In the genomic region with DNA sequence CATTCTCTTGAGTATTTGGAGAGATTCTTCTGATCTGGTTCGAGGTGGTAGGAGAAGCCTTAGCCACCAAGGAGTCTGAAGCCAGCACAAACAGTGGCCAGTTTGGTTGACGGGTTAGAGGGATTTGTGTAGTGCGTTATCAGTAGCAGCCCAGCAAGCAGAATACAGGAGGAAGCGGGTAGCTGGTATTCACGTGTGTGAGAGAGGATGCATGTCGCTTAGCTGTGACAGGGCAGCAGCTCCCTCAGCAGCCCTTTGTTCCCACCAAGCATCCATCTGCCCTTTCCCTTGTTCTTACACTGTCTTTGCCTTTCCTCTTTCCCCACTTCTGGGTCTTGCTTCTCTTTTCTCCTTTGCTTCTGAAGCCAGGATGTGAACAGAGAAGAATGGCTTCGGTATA, we compare ENCODE assay signal across 37 mouse cellular contexts. TPM values are rescaled to one million over a fixed set of nuclear protein-coding genes. Genes with fewer than 3 reads are reported as not detected.
"Had no signal": no experiment of that assay in that cellular context is flagged by ENCODE, and none has a peak within 500 bp of the region (broad histone marks: within the 10 kb centered on the region; RNA-seq: fewer than 3 reads in every experiment).

No protein-coding gene starts in this region.

- H3K9me3 ChIP-seq: heart, embryonic 13.5 days; heart, embryonic 15.5 days; hindbrain, embryonic 10.5 days; hindbrain, embryonic 13.5 days; hindbrain, embryonic 15.5 days; intestine, embryonic 15.5 days; kidney, embryonic 15.5 days; limb, embryonic 13.5 days; limb, embryonic 15.5 days; liver, embryonic 12.5 days had no signal

- H3K27me3 ChIP-seq: heart, embryonic 13.5 days; heart, embryonic 15.5 days; hindbrain, embryonic 13.5 days; hindbrain, embryonic 15.5 days; intestine, embryonic 15.5 days; kidney, embryonic 15.5 days; limb, embryonic 13.5 days; limb, embryonic 15.5 days; liver, embryonic 12.5 days had no signal

- ATAC-seq: inflammation-experienced regulatory T-cells, adult 6 months; intestine, embryonic 15.5 days; intestine, postnatal 0 days; liver, embryonic 12.5 days had no signal

- H3K4me3 ChIP-seq: gastrocnemius, adult 2 months; heart, adult 2 months; heart, embryonic 13.5 days; heart, embryonic 15.5 days; hindbrain, embryonic 10.5 days; hindbrain, embryonic 13.5 days; hindbrain, embryonic 15.5 days; intestine, embryonic 15.5 days; kidney, embryonic 15.5 days; limb, embryonic 13.5 days; limb, embryonic 15.5 days; liver, embryonic 12.5 days had no signal

- DNase-seq: gastrocnemius, adult 2 months; gastrocnemius, postnatal 10 days; gastrocnemius, postnatal 25 days; heart, adult 2 months; heart, postnatal 4 days; kidney, adult 2 months; kidney, adult 9 months; kidney, postnatal 14 days; kidney, postnatal 36 days; layer of hippocampus, adult 9-11 months; layer of hippocampus, postnatal 36 days; left cerebral cortex, postnatal 4 days had no signal

RNA-seq across cellular contexts. Expression of gene Acod1, which starts 28.4 kb away (rescaled TPM):
- total RNA-seq: gastrocnemius, adult 2 months; gastrocnemius, postnatal 10 days; gastrocnemius, postnatal 25 days; gastrocnemius, postnatal 4 days; heart, adult 2 months; heart, postnatal 25 days; heart, postnatal 4 days; layer of hippocampus, adult 18-20 months; layer of hippocampus, adult 8-10 months; layer of hippocampus, postnatal 14 days; layer of hippocampus, postnatal 36 days; left cerebral cortex, adult 18-20 months; left cerebral cortex, adult 8-10 months; left cerebral cortex, postnatal 10 days; left cerebral cortex, postnatal 25 days; left cerebral cortex, postnatal 4 days had no signal
- polyA plus RNA-seq: heart, embryonic 11.5 days; heart, embryonic 13.5 days; heart, embryonic 15.5 days; heart, postnatal 0 days; hindbrain, embryonic 10.5 days; hindbrain, embryonic 13.5 days; hindbrain, embryonic 15.5 days; intestine, postnatal 0 days; kidney, adult 2 months; kidney, embryonic 15.5 days; kidney, postnatal 0 days; limb, embryonic 11.5 days; limb, embryonic 13.5 days; limb, embryonic 15.5 days had no signal
